Mouse (Mus musculus): Measurements from ENCODE around the gene Sdk2.

DNA sequence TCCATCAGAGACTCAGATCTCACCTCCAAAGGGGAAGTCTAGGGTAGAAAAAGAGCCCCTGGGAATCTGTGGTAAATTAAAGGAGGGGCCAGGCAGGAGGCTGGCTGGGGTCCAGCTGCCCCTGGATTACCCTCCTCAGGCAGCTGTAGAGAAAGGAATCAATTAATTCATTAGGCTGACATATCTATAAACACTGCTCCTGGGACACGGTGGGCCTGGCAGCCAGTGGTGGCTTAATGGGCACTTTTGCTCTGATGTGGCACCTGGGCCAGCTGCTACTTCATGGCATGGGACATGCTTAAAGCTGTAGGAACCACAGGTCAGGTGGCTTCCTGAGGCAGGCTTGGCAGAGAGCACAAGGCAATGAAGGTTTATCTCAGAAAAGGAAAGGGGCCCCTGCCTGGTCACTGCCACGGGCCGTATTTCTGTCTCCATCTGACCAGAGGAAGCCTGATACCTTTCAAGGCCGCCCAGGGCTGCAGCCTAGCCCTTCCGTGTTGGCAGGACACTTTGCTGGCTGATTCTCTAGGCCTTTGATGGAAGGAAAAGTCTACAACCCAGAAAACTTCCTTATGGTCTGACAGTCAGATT, 80.9 kb downstream of the Sdk2 start:
- TF ChIP-seq CTCF (IDR thresholded peaks at IDR 0.05; ENCODE audit: borderline replicate concordance, extremely low read depth, insufficient read depth, insufficient read length) (no peak), POLR2A (IDR thresholded peaks at IDR 0.05; ENCODE audit: borderline replicate concordance, extremely low read depth, insufficient read depth, insufficient read length, poor library complexity, severe bottlenecking) (no peak)
